Mouse (Mus musculus) olfactory bulb, adult 2 months (tissue): ENCODE results near the gene Cldn2.

Experiments used
- CTCF ChIP-seq: fragments of 200-500 bp; IDR thresholded peaks from 2 replicates; pipeline ENCODE4 v1.5.1; 2012; ENCODE audit warnings: low read depth, mild to moderate bottlenecking, low read length, moderate library complexity; ENCODE audit not compliant: insufficient read depth
- POLR2A ChIP-seq: fragments of 200-500 bp; IDR thresholded peaks from 2 replicates; pipeline ENCODE4 v1.6.1; 2012; ENCODE audit warnings: mild to moderate bottlenecking, low read depth, low read length, moderate library complexity; ENCODE audit not compliant: insufficient read depth

DNA sequence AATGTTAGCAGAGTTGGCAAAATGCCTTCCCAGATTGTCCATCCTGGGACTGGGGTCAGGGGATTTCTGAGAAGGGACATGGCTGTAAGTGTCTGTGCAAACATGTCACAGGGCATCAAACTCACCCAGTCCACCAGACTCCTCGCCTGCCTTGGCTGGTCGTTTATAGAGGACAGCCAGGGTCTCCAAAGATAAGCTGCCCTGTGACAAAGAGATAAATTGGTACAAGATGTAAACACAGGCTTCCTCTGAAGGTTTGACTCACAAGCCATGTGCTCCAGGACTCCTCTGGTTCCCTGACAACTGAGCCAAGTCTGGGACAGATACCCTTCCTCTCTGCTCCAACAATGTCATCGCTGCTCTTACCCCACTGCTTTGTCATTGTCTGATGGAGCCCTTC lies 19.6 kb upstream of the Cldn2 start:
- no peak for TF ChIP-seq CTCF
- no peak for TF ChIP-seq POLR2A
